Mouse (Mus musculus) MEL (cell line): ENCODE results near the gene Nf1. TPM values are rescaled to one million over a fixed set of nuclear protein-coding genes. Genes with fewer than 3 reads are reported as not detected.

Experiments
- DNase-seq: peaks from one replicate; pipeline ENCODE4 v3.0.0; 2011; ENCODE audit warnings: low read depth, low spot score
- H3K27ac ChIP-seq: 2 replicates; pipeline ENCODE4 v1.5.1; 2012; ENCODE audit warnings: low read depth, mild to moderate bottlenecking, control low read depth, low read length, moderate library complexity; ENCODE audit not compliant: control insufficient read depth
- H3K27me3 ChIP-seq, 2 experiments: fragments of 150-350 bp in 1 of 2; sonication (generic) in 1 of 2; 2 replicates each; pipeline ENCODE4 v1.6.1; 2012; ENCODE audit warnings: low read length in 2 of 2, mild to moderate bottlenecking in 2 of 2, improper control_type of control experiment in 1 of 2, moderate library complexity in 1 of 2; ENCODE audit not compliant: insufficient read depth in 2 of 2, control insufficient read depth in 1 of 2
- H3K36me3 ChIP-seq, 2 experiments: 2 replicates each; pipeline ENCODE4 v1.6.1; 2012 to 2014; ENCODE audit warnings: low read length in 2 of 2, improper control_type of control experiment in 1 of 2, inconsistent platforms in 1 of 2, mild to moderate bottlenecking in 1 of 2; ENCODE audit not compliant: insufficient read depth in 2 of 2, control insufficient read depth in 1 of 2
- H3K4me1 ChIP-seq, 2 experiments: fragments of 150-350 bp in 1 of 2; sonication (generic) in 1 of 2; 2 replicates each; pipeline ENCODE4 v1.6.1; 2012; ENCODE audit warnings: low read length in 2 of 2, improper control_type of control experiment in 1 of 2, mild to moderate bottlenecking in 1 of 2; ENCODE audit not compliant: insufficient read depth in 2 of 2, control insufficient read depth in 1 of 2
- H3K4me3 ChIP-seq, 2 experiments: fragments of 150-350 bp in 1 of 2; sonication (generic) in 1 of 2; 2 replicates each; pipeline ENCODE4 v1.5.1; 2012; ENCODE audit warnings: low read depth in 2 of 2, low read length in 2 of 2, mild to moderate bottlenecking in 2 of 2, moderate library complexity in 2 of 2, control low read depth in 1 of 2, improper control_type of control experiment in 1 of 2; ENCODE audit not compliant: control insufficient read depth in 1 of 2, insufficient read depth in 1 of 2
- H3K79me2 ChIP-seq: 2 replicates; pipeline ENCODE4 v1.6.1; 2012; ENCODE audit warnings: mild to moderate bottlenecking, low read length, moderate library complexity; ENCODE audit not compliant: control insufficient read depth, poor library complexity, insufficient read depth
- H3K9ac ChIP-seq: 2 replicates; pipeline ENCODE4 v1.6.1; 2012; ENCODE audit warnings: low read depth, mild to moderate bottlenecking, control low read depth, low read length, moderate library complexity; ENCODE audit not compliant: control insufficient read depth, poor library complexity, severe bottlenecking
- H3K9me3 ChIP-seq: fragments of 150-350 bp; sonication (generic); replicated peaks from 2 replicates; pipeline ENCODE4 v1.6.1; 2012; ENCODE audit warnings: mild to moderate bottlenecking, low read length, improper control_type of control experiment, moderate library complexity; ENCODE audit not compliant: insufficient read depth
- CHD1 ChIP-seq: IDR thresholded peaks from 2 replicates; pipeline ENCODE4 v1.6.1; 2012; ENCODE audit warnings: low read depth, mild to moderate bottlenecking, inconsistent platforms, low read length, improper control_type of control experiment
- CTCF ChIP-seq, 3 experiments: IDR thresholded peaks in 2 of 3; conservative IDR thresholded peaks in 1 of 3; 2 replicates each; pipeline ENCODE4 v1.5.1; 2011 to 2012; ENCODE audit warnings: low read length in 3 of 3, low read depth in 2 of 3, mild to moderate bottlenecking in 2 of 3, improper control_type of control experiment in 1 of 3, inconsistent platforms in 1 of 3, mixed read lengths in 1 of 3, moderate library complexity in 1 of 3; ENCODE audit not compliant: control insufficient read depth in 1 of 3, insufficient read depth in 1 of 3, poor library complexity in 1 of 3, severe bottlenecking in 1 of 3
- ELF1 ChIP-seq: IDR thresholded peaks from 2 replicates; pipeline ENCODE4 v1.6.1; 2014; ENCODE audit warnings: low read depth, mild to moderate bottlenecking, inconsistent platforms, low read length, improper control_type of control experiment, moderate library complexity
- ETS1 ChIP-seq: IDR thresholded peaks from 2 replicates; pipeline ENCODE4 v1.6.1; 2012; ENCODE audit warnings: low read depth, mild to moderate bottlenecking, inconsistent platforms, low read length, improper control_type of control experiment, moderate library complexity
- GABPA ChIP-seq: IDR thresholded peaks from 2 replicates; pipeline ENCODE4 v1.6.1; 2012; ENCODE audit warnings: low read depth, mild to moderate bottlenecking, inconsistent platforms, low read length, improper control_type of control experiment, moderate library complexity
- GATA1 ChIP-seq: IDR thresholded peaks from 2 replicates; pipeline ENCODE4 v1.6.1; 2011; ENCODE audit warnings: low read depth, low read length, improper control_type of control experiment
- HCFC1 ChIP-seq: IDR thresholded peaks from 2 replicates; pipeline ENCODE4 v1.6.1; 2012; ENCODE audit warnings: low read depth, mild to moderate bottlenecking, inconsistent platforms, low read length, improper control_type of control experiment, moderate library complexity
- MAZ ChIP-seq: IDR thresholded peaks from 2 replicates; pipeline ENCODE4 v1.6.1; 2012; ENCODE audit warnings: low read depth, mild to moderate bottlenecking, inconsistent platforms, low read length, improper control_type of control experiment
- MEF2A ChIP-seq: IDR thresholded peaks from 2 replicates; pipeline ENCODE4 v1.6.1; 2014; ENCODE audit warnings: low read depth, mild to moderate bottlenecking, inconsistent platforms, low read length, improper control_type of control experiment; ENCODE audit not compliant: poor library complexity, insufficient replicate concordance, severe bottlenecking; ENCODE audit errors: extremely low read depth
- MXI1 ChIP-seq: IDR thresholded peaks from 2 replicates; pipeline ENCODE4 v1.6.1; 2011; ENCODE audit warnings: mild to moderate bottlenecking, low read depth, low read length, improper control_type of control experiment
- MYB ChIP-seq: IDR thresholded peaks from 2 replicates; pipeline ENCODE4 v1.6.1; 2011; ENCODE audit warnings: mild to moderate bottlenecking, low read depth, low read length, improper control_type of control experiment
- MYC ChIP-seq: IDR thresholded peaks from 2 replicates; pipeline ENCODE4 v1.6.1; 2011; ENCODE audit warnings: low read depth, mild to moderate bottlenecking, low read length, improper control_type of control experiment, moderate library complexity
- RAD21 ChIP-seq: IDR thresholded peaks from 2 replicates; pipeline ENCODE4 v1.6.1; 2011; ENCODE audit warnings: mild to moderate bottlenecking, low read depth, low read length, improper control_type of control experiment
- SIN3A ChIP-seq: IDR thresholded peaks from 2 replicates; pipeline ENCODE4 v1.6.1; 2012; ENCODE audit warnings: low read length, improper control_type of control experiment, inconsistent platforms
- SMC3 ChIP-seq: IDR thresholded peaks from 2 replicates; pipeline ENCODE4 v1.6.1; 2011; ENCODE audit warnings: low read depth, low read length, improper control_type of control experiment
- TAL1 ChIP-seq: IDR thresholded peaks from 2 replicates; pipeline ENCODE4 v1.6.1; 2012; ENCODE audit warnings: mild to moderate bottlenecking, inconsistent platforms, low read length, moderate library complexity, mixed read lengths
- USF1 ChIP-seq: IDR thresholded peaks from 2 replicates; pipeline ENCODE4 v1.6.1; 2014; ENCODE audit warnings: low read depth, mild to moderate bottlenecking, inconsistent platforms, low read length, improper control_type of control experiment, moderate library complexity
- USF2 ChIP-seq, 2 experiments: IDR thresholded peaks; 2 replicates each; pipeline ENCODE4 v1.6.1; 2011 to 2012; ENCODE audit warnings: improper control_type of control experiment in 2 of 2, low read length in 2 of 2, borderline replicate concordance in 1 of 2, inconsistent platforms in 1 of 2, low read depth in 1 of 2, mild to moderate bottlenecking in 1 of 2; ENCODE audit not compliant: insufficient read depth in 1 of 2
- ZC3H11A ChIP-seq: IDR thresholded peaks from 2 replicates; pipeline ENCODE4 v1.6.1; 2012; ENCODE audit warnings: low read depth, mild to moderate bottlenecking, inconsistent platforms, low read length, improper control_type of control experiment
- ZMIZ1 ChIP-seq: IDR thresholded peaks from 2 replicates; pipeline ENCODE4 v1.6.1; 2012; ENCODE audit warnings: low read depth, mild to moderate bottlenecking, inconsistent platforms, low read length, improper control_type of control experiment, moderate library complexity
- ZNF384 ChIP-seq: IDR thresholded peaks from 2 replicates; pipeline ENCODE4 v1.6.1; 2012; ENCODE audit warnings: low read depth, mild to moderate bottlenecking, inconsistent platforms, low read length, improper control_type of control experiment
- polyA plus RNA-seq, 2 experiments: library from polyadenylated mRNA; stranded (reverse) in 1 of 2; unstranded in 1 of 2; fragments of >175 nt in 1 of 2; fragments of >200 nt in 1 of 2; gene quantifications; 2 replicates each; pipeline versions ENCODE4 v1.2.1 to v1.2.4; 2012; ENCODE audit warnings: low replicate concordance in 2 of 2, low read depth in 1 of 2; ENCODE audit not compliant: insufficient read length in 2 of 2, insufficient read depth in 1 of 2, missing spikeins in 1 of 2
- total RNA-seq: library from RNA; depleted of rRNA; stranded (reverse); fragments of 300-350 nt; gene quantifications from 2 replicates; pipeline ENCODE4 v1.2.3, GENCODE M21; 2012

Gene Nf1
- total and polyA plus RNA-seq, 3 experiments = 13.2 to 108 (median 20.3) TPM

GRCm38 (mm10) chr11:79575383-79576073 is 236.0 kb downstream of the Nf1 start:
- no peak overlapping the region for H3K4me3 ChIP-seq
- no peak for TF ChIP-seq ZNF384
- no peak for TF ChIP-seq MAZ
- TF ChIP-seq, all 39 proteins: peak for 0
- Histone ChIP-seq H3K79me2 (no peaks in the 10 kb centered on the region), H3K9me3 (no peaks in the 10 kb centered on the region), H3K27me3 (no peaks in the 10 kb centered on the region), H3K36me3 (peaks cover 0 to 8% of the 10 kb centered on the region in 2 experiments; a peak in 2 of 4 replicates), H3K9ac (no peak overlapping the region), H3K4me1 (no peaks in the 10 kb centered on the region), H3K27ac (no peak overlapping the region)
- no peak for DNase-seq

GRCm38 (mm10) chr11:79577741-79578140 is 238.2 kb downstream of the Nf1 start:
- Histone ChIP-seq H3K36me3 (peaks cover 0 to 4% of the 10 kb centered on the region in 2 experiments; a peak in 1 of 4 replicates), H3K4me3 (no peak overlapping the region), H3K9ac (no peak overlapping the region), H3K79me2 (no peaks in the 10 kb centered on the region), H3K9me3 (no peaks in the 10 kb centered on the region), H3K27ac (no peak overlapping the region), H3K27me3 (no peaks in the 10 kb centered on the region), H3K4me1 (no peaks in the 10 kb centered on the region)
- peak; percentile 88 for DNase-seq
- no peak for TF ChIP-seq GATA1
- TF ChIP-seq GABPA = no peak
- no peak for TF ChIP-seq ZMIZ1
- peak; percentile 35; the same call in 1 of the 2 replicates for TF ChIP-seq ZNF384
- TF ChIP-seq CTCF (IDR thresholded peaks at IDR 0.05 in 2 of 3, conservative IDR thresholded peaks at IDR 0.05 in 1 of 3; ENCODE audit: control insufficient read depth in 1 of 3, insufficient read depth in 1 of 3, low read depth in 2 of 3, low read length in 3 of 3, poor library complexity in 1 of 3, severe bottlenecking in 1 of 3) = peak; percentile 74 to 97 (median 88)
- TF ChIP-seq MYB = no peak
- TF ChIP-seq USF1 = no peak
- peak; percentile 54; the same call in 1 of the 2 replicates for TF ChIP-seq ELF1
- TF ChIP-seq TAL1 = no peak
- TF ChIP-seq SIN3A = no peak
- TF ChIP-seq RAD21 = peak; percentile 95
- no peak for TF ChIP-seq MXI1
- TF ChIP-seq USF2 (IDR thresholded peaks at IDR 0.05; ENCODE audit: borderline replicate concordance in 1 of 2, insufficient read depth in 1 of 2, low read depth in 1 of 2, low read length in 2 of 2) = no peak
- 0 out of 2 replicates have a peak, but pooled peaks have one; percentile 48 for TF ChIP-seq MYC
- peak; percentile 36; the same call in 1 of the 2 replicates for TF ChIP-seq HCFC1
- TF ChIP-seq MEF2A = no peak
- TF ChIP-seq ETS1 = 0 out of 2 replicates have a peak, but pooled peaks have one; percentile 23
- TF ChIP-seq SMC3 = peak; percentile 93
- no peak for TF ChIP-seq CHD1
- TF ChIP-seq ZC3H11A = peak; percentile 96
